Mouse (Mus musculus): ENCODE measurements at regions not wholly inside any gene's neighbourhood (a gene's known extent, or its start where the extent isn't known, plus 50 kb on each side); places are given as distances from the start of the nearest gene placed in this dataset.

GRCm38 (mm10) chr4:97377593-97378542 lies 194.9 kb upstream of the Gm10192 start:
- DNase-seq, result no peak

DNA sequence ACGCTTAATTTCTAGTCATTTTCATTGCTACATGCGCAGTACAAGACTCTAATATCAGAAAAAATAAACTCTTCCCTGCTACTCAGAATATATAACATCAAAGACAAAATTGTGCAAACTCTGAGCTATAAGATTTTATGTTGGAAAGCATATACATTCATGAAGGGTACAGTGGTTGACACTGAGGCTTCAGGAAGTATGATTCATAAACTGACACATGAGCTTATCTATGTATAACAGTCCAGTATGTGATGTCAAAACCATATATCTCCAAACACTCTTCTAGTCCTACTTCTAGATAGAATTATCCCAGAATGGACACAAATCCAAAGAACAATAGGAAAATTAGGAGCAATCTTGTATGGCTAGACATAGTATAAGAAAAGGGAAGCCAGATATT lies 177.5 kb upstream of the Gm10192 start:
- no peak for DNase-seq

GRCm38 (mm10) chr4:97357958-97358357 lies 175.0 kb upstream of the Gm10192 start:
- DNase-seq, result no peak

GRCm38 (mm10) chr4:97346799-97347198 lies 163.8 kb upstream of the Gm10192 start:
- DNase-seq, result no peak

GRCm38 (mm10) chr4:97344335-97344734 lies 161.4 kb upstream of the Gm10192 start:
- no peak for DNase-seq

GRCm38 (mm10) chr4:97343378-97343777 lies 160.4 kb upstream of the Gm10192 start:
- DNase-seq, result no peak
